Mouse (Mus musculus) stomach, postnatal 0 days (tissue): ENCODE results near the gene Phldb1. TPM values are rescaled to one million over a fixed set of nuclear protein-coding genes. Genes with fewer than 3 reads are reported as not detected.
"Not testable (repeated sequence)": the region's sequence is repeated elsewhere in the genome, so short reads cannot be mapped to it uniquely, and the experiment has no call there.

Experiments
- ATAC-seq: fragments of 200-750 bp; cut with Nextera tagmentation; 2 replicates; pipeline ENCODE4 v1.8.0; 2017; ENCODE audit not compliant: low FRiP score, low TSS enrichment
- DNase-seq: peaks from one replicate; pipeline ENCODE4 v3.0.0-alpha.2; 2016; ENCODE audit warnings: low spot score
- H3K27ac ChIP-seq: fragments of 300-500 bp; sonication (generic); replicated peaks from 2 replicates; pipeline ENCODE4 v1.5.1; 2014; ENCODE audit warnings: mild to moderate bottlenecking, control low read depth
- H3K27me3 ChIP-seq: fragments of 300-500 bp; sonication (generic); 2 replicates; pipeline ENCODE4 v1.6.1; 2014; ENCODE audit warnings: low read length; ENCODE audit not compliant: control insufficient read depth, insufficient read depth
- H3K36me3 ChIP-seq: fragments of 300-500 bp; sonication (generic); 2 replicates; pipeline ENCODE4 v1.6.1; 2014; ENCODE audit warnings: low read length, mixed read lengths; ENCODE audit not compliant: control insufficient read depth, insufficient read depth
- H3K4me1 ChIP-seq: fragments of 300-500 bp; sonication (generic); replicated peaks from 2 replicates; pipeline ENCODE4 v1.6.1; 2014; ENCODE audit warnings: antibody characterized with exemption; ENCODE audit not compliant: control insufficient read depth, insufficient read depth
- H3K4me2 ChIP-seq: fragments of 300-500 bp; sonication (generic); replicated peaks from 2 replicates; pipeline ENCODE4 v1.6.1; 2014; ENCODE audit warnings: low read depth, mild to moderate bottlenecking, control low read depth, moderate library complexity
- H3K4me3 ChIP-seq: fragments of 300-500 bp; sonication (generic); 2 replicates; pipeline ENCODE4 v1.5.1; 2014; ENCODE audit warnings: low read depth, low read length, control low read depth
- H3K9ac ChIP-seq: fragments of 300-500 bp; sonication (generic); 2 replicates; pipeline ENCODE4 v1.6.1; 2014; ENCODE audit warnings: mild to moderate bottlenecking, low read length, control low read depth, mixed read lengths
- H3K9me3 ChIP-seq: fragments of 300-500 bp; sonication (generic); 2 replicates; pipeline ENCODE4 v1.6.1; 2016; ENCODE audit warnings: low read length; ENCODE audit not compliant: control insufficient read depth
- CTCF ChIP-seq: IDR thresholded peaks from 2 replicates; pipeline ENCODE4 v1.5.1; 2016; ENCODE audit warnings: antibody characterized with exemption, low read depth, mild to moderate bottlenecking, moderate library complexity
- EP300 ChIP-seq: optimal IDR thresholded peaks from 2 replicates; pipeline ENCODE3; 2016; ENCODE audit warnings: antibody characterized with exemption
- WGBS: fragments of 180-500 bp; shearing (Covaris S2); extraction: QIAGEN DNeasy Blood & Tissue Kit; methylation state at CpG from one replicate; pipeline ENCODE4 v1.1.7; 2014; 5-methylcytosine and 5-hydroxymethylcytosine counted together
- polyA plus RNA-seq: library from polyadenylated mRNA; unstranded; fragments of >200 nt; fragmentation: Nextera tagmentation; extraction: Ambion mirVana; gene quantifications from 2 replicates; pipeline ENCODE4 v1.2.1, GENCODE M21; 2015

The Phldb1 gene
- polyA plus RNA-seq, 1 experiment from 2014 or later, result 14.9 TPM

GRCm38 (mm10) chr9:44645481-44645880 lies 89.5 kb downstream of the Phldb1 start:
- no peak for ATAC-seq

GRCm38 (mm10) chr9:44644186-44644585 lies 90.8 kb downstream of the Phldb1 start:
- no peak for ATAC-seq
- Histone ChIP-seq H3K9me3 (no peaks in the 10 kb centered on the region), H3K27me3 (no peaks in the 10 kb centered on the region), H3K27ac (no peak overlapping the region), H3K4me1 (no peaks in the 10 kb centered on the region), H3K9ac (no peak overlapping the region), H3K36me3 (no peaks in the 10 kb centered on the region), H3K4me3 (no peak overlapping the region), H3K4me2 (no peak overlapping the region)
- 90% methylated on average over 2 of the region's 2 CpGs for WGBS
- DNase-seq, result no peak
- no peak for TF ChIP-seq CTCF
- no peak for TF ChIP-seq EP300

More at GRCm38 (mm10) chr9:44645481-44645880, 89.5 kb downstream of the Phldb1 start:
- H3K9ac ChIP-seq, result no peak overlapping the region
- H3K4me1 ChIP-seq, result no peaks in the 10 kb centered on the region
- DNase-seq, result no peak
- H3K9me3 ChIP-seq, result no peaks in the 10 kb centered on the region
- TF ChIP-seq CTCF, result peak; percentile 26
- TF ChIP-seq EP300, result no peak
- no peaks in the 10 kb centered on the region for H3K27me3 ChIP-seq
- no peak overlapping the region for H3K4me3 ChIP-seq
- no peak overlapping the region for H3K27ac ChIP-seq
- no peak overlapping the region for H3K4me2 ChIP-seq
- WGBS, result 44% methylated on average over 5 of the region's 5 CpGs
- H3K36me3 ChIP-seq, result no peaks in the 10 kb centered on the region

- ATAC-seq, result no peak
- no peak overlapping the region for H3K27ac ChIP-seq
- H3K9ac ChIP-seq, result no peak overlapping the region
- 92% methylated on average over 7 of the region's 7 CpGs for WGBS
- no peak overlapping the region for H3K4me3 ChIP-seq
- TF ChIP-seq CTCF (no peak), EP300 (no peak)
- no peak overlapping the region for H3K4me2 ChIP-seq
- no peaks in the 10 kb centered on the region for H3K4me1 ChIP-seq
- no peak for DNase-seq
- no peaks in the 10 kb centered on the region for H3K27me3 ChIP-seq
- H3K9me3 ChIP-seq, result no peaks in the 10 kb centered on the region
- peaks cover 2% of the 10 kb centered on the region; the same call in 1 of the 2 replicates for H3K36me3 ChIP-seq
These were observed 91.9 kb downstream of the Phldb1 start for GRCm38 (mm10) chr9:44643103-44643502.

GRCm38 (mm10) chr9:44641616-44642015 lies 93.4 kb downstream of the Phldb1 start:
- peaks cover 2% of the 10 kb centered on the region; the same call in 1 of the 2 replicates for H3K36me3 ChIP-seq
- no peak overlapping the region for H3K4me2 ChIP-seq
- no peaks in the 10 kb centered on the region for H3K9me3 ChIP-seq
- H3K27me3 ChIP-seq, result no peaks in the 10 kb centered on the region
- DNase-seq, result no peak
- WGBS, result 86% methylated on average over 2 of the region's 2 CpGs
- H3K9ac ChIP-seq, result no peak overlapping the region
- H3K4me1 ChIP-seq, result no peaks in the 10 kb centered on the region
- H3K27ac ChIP-seq, result no peak overlapping the region
- TF ChIP-seq EP300, result no peak
- no peak for TF ChIP-seq CTCF
- no peak overlapping the region for H3K4me3 ChIP-seq
- no peak for ATAC-seq

- H3K9me3 ChIP-seq, result no peaks in the 10 kb centered on the region
- H3K4me2 ChIP-seq, result no peak overlapping the region
- DNase-seq, result no peak
- TF ChIP-seq CTCF (no peak), EP300 (no peak)
- no peaks in the 10 kb centered on the region for H3K4me1 ChIP-seq
- no peak overlapping the region for H3K27ac ChIP-seq
- no peak overlapping the region for H3K4me3 ChIP-seq
- no peak for ATAC-seq
- 82% methylated on average over 3 of the region's 3 CpGs for WGBS
- no peak overlapping the region for H3K9ac ChIP-seq
- no peaks in the 10 kb centered on the region for H3K27me3 ChIP-seq
- H3K36me3 ChIP-seq, result peaks cover 5% of the 10 kb centered on the region; the same call in 1 of the 2 replicates
These were observed 94.2 kb downstream of the Phldb1 start for GRCm38 (mm10) chr9:44640646-44641357.

GRCm38 (mm10) chr9:44640028-44640427 lies 95.0 kb downstream of the Phldb1 start:
- not testable (repeated sequence) for DNase-seq, H3K4me3 ChIP-seq, ATAC-seq, H3K36me3 ChIP-seq, H3K4me2 ChIP-seq, H3K27ac ChIP-seq, H3K4me1 ChIP-seq, H3K9me3 ChIP-seq, H3K27me3 ChIP-seq, H3K9ac ChIP-seq
- 61% methylated on average over 1 of the region's 1 CpGs for whole genome bisulfite sequencing

GRCm38 (mm10) chr9:44638726-44639125 lies 96.3 kb downstream of the Phldb1 start:
- not testable (repeated sequence) for DNase-seq, H3K9ac ChIP-seq, H3K4me3 ChIP-seq, H3K4me1 ChIP-seq, H3K4me2 ChIP-seq, H3K9me3 ChIP-seq, ATAC-seq, H3K27me3 ChIP-seq, H3K27ac ChIP-seq
- peaks cover 11% of the 10 kb centered on the region for H3K36me3 ChIP-seq
- WGBS, result 88% methylated on average over 9 of the region's 9 CpGs
